Mouse (Mus musculus) midbrain, embryonic 13.5 days (tissue): ENCODE measurements around the gene Cant1. TPM values are rescaled to one million over a fixed set of nuclear protein-coding genes. Genes with fewer than 3 reads are reported as not detected.

Experiments used
- ATAC-seq: fragments of 200-750 bp; cut with Nextera tagmentation; 2 replicates; pipeline ENCODE4 v1.8.0; 2017; ENCODE audit warnings: mild to moderate bottlenecking, moderate TSS enrichment, moderate library complexity
- H3K27ac ChIP-seq: fragments of 300-500 bp; sonication (generic); 2 replicates; pipeline ENCODE4 v1.5.1; 2015; ENCODE audit warnings: inconsistent platforms, mild to moderate bottlenecking, moderate library complexity
- H3K27me3 ChIP-seq: fragments of 300-500 bp; sonication (generic); 2 replicates; pipeline ENCODE4 v1.6.1; 2015; ENCODE audit warnings: mild to moderate bottlenecking, inconsistent platforms
- H3K36me3 ChIP-seq: fragments of 300-500 bp; sonication (generic); 2 replicates; pipeline ENCODE4 v1.6.1; 2015; ENCODE audit warnings: mild to moderate bottlenecking, inconsistent platforms
- H3K4me1 ChIP-seq: fragments of 300-500 bp; sonication (generic); replicated peaks from 2 replicates; pipeline ENCODE4 v1.6.1; 2015; ENCODE audit warnings: inconsistent platforms
- H3K4me2 ChIP-seq: fragments of 300-500 bp; sonication (generic); replicated peaks from 2 replicates; pipeline ENCODE4 v1.6.1; 2015; ENCODE audit warnings: moderate library complexity, mild to moderate bottlenecking, inconsistent platforms
- H3K4me3 ChIP-seq: fragments of 300-500 bp; sonication (generic); replicated peaks from 2 replicates; pipeline ENCODE4 v1.5.1; 2015; ENCODE audit warnings: mild to moderate bottlenecking, inconsistent platforms
- H3K9ac ChIP-seq: fragments of 300-500 bp; sonication (generic); replicated peaks from 2 replicates; pipeline ENCODE4 v1.6.1; 2015; ENCODE audit warnings: mild to moderate bottlenecking, inconsistent platforms
- H3K9me3 ChIP-seq: fragments of 300-500 bp; sonication (generic); 2 replicates; pipeline ENCODE4 v1.6.1; 2016; ENCODE audit warnings: mild to moderate bottlenecking, inconsistent platforms
- WGBS: fragments of 180-500 bp; shearing (Covaris S2); methylation state at CpG from one replicate; pipeline ENCODE4 v1.1.7; 2015; 5-methylcytosine and 5-hydroxymethylcytosine counted together
- polyA plus RNA-seq: library from polyadenylated mRNA; unstranded; fragments of >200 nt; fragmentation: Nextera tagmentation; extraction: Ambion mirVana; gene quantifications from 2 replicates; pipeline ENCODE4 v1.2.1, GENCODE M21; 2015

Cant1 gene
- polyA plus RNA-seq, 1 experiment from 2014 or later: 26.0 TPM

DNA sequence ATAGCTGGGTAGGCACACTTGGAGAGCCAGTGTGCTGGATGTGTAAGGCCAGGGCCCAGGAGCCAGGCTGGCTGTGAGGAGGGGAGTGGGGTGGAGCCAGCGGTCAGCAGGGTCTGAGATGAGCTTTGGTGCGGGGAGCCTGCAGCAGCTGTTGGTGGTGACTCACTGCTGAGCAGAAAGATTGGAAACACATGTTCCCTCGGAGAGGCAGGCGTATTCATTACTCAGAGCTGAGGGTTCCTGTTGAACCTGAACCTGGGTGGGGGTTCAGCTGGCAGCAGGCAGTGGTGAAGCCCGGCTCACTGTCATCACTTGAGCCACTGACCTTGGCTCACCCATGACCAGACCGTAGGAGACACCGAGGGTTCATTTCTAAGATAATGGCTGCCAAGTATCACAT lies 53.7 kb downstream of the Cant1 start:
- H3K4me2 ChIP-seq: no peak overlapping the region
- H3K27me3 ChIP-seq: no peaks in the 10 kb centered on the region
- H3K27ac ChIP-seq: no peak overlapping the region
- no peak for ATAC-seq
- H3K36me3 ChIP-seq: no peaks in the 10 kb centered on the region
- H3K9me3 ChIP-seq: no peaks in the 10 kb centered on the region
- H3K4me1 ChIP-seq: peaks cover 11% of the 10 kb centered on the region
- WGBS: 81% methylated on average over 7 of the region's 7 CpGs
- no peak overlapping the region for H3K9ac ChIP-seq
- H3K4me3 ChIP-seq: no peak overlapping the region

DNA sequence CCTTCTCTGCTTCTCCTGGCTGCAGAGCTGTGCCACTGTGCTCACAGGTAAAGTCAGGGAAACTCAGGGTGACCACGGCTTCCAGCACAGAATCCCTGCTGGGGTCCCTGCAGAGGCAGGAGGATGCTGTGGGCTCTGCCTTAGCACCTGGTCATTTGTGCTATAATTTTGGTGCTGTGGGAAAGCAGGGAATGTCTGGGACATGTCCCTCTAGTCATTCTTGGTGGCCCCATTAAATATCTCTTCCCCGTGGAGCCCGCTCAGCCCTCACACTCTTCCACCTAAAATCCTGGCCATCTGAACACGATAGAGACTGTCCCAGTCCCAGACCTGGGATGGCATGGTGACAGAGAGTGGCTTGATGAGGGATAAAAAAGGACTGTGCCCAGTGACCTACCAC lies 54.9 kb downstream of the Cant1 start:
- no peaks in the 10 kb centered on the region for H3K9me3 ChIP-seq
- no peak overlapping the region for H3K9ac ChIP-seq
- no peaks in the 10 kb centered on the region for H3K27me3 ChIP-seq
- H3K27ac ChIP-seq: no peak overlapping the region
- H3K4me1 ChIP-seq: peaks cover 11% of the 10 kb centered on the region
- H3K4me3 ChIP-seq: no peak overlapping the region
- ATAC-seq: no peak
- 86% methylated on average over 4 of the region's 4 CpGs for WGBS
- H3K36me3 ChIP-seq: no peaks in the 10 kb centered on the region
- no peak overlapping the region for H3K4me2 ChIP-seq

DNA sequence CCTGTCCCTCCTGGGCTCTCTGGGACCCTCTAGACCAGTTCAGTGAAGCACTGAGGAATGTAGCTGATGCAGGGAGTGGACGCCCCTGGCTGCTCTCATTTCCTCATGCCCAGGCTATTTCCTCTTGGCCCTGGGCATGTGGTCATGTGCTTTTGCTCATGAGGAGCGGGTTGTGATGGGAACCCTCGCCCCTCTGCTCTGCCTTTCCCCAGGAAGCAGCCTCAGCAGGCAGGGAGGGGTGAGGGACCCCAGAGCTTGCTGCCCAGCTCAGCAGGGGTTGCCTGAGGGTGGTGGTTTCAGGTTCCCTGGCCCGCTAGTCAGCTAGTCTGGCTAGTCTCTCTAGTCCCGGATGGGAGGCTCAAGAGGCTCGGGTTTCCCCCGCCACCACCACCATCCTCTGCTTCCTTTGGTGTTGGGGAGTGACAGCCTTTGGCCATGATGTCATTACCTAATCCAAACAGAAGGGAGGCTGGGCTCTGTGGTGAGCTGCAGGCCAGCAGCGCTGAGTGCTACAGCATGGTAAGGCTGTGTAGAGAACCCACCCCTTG lies 55.8 kb downstream of the Cant1 start:
- Histone ChIP-seq H3K36me3 (no peaks in the 10 kb centered on the region), H3K4me2 (no peak overlapping the region), H3K4me1 (peaks cover 11% of the 10 kb centered on the region), H3K27me3 (no peaks in the 10 kb centered on the region), H3K9me3 (no peaks in the 10 kb centered on the region), H3K27ac (no peak overlapping the region), H3K4me3 (no peak overlapping the region), H3K9ac (peak overlapping the region; percentile 46; the same call in 1 of the 2 replicates)
- peak; percentile 63; the same call in 1 of the 2 replicates for ATAC-seq
- WGBS: 4% methylated on average over 8 of the region's 8 CpGs

DNA sequence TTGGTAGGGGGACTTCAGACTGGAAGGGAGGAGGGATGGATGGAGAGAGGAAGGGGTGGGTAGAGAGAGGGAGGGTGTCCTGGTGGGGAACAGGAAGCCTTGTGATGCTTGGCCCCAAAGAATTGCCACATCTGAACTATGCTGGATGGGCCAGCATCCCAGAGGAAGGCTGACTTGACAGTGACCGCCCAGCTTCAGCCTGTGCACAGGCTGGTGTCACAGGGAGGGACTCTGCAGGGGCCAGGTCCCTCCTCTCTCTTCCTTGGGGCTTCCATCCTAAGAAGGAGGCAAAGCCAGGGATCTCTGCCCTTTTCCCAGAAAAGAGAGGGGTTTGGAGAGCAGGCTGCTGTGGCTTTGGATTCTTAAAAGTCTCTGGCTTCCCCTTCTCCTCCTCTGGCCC lies 56.4 kb downstream of the Cant1 start:
- no peak overlapping the region for H3K4me2 ChIP-seq
- 67% methylated on average over 1 of the region's 1 CpGs for WGBS
- no peak overlapping the region for H3K4me3 ChIP-seq
- 0 out of 2 replicates have a peak overlapping the region, but pooled peaks have one; percentile 46 for H3K9ac ChIP-seq
- no peaks in the 10 kb centered on the region for H3K36me3 ChIP-seq
- H3K4me1 ChIP-seq: peaks cover 11% of the 10 kb centered on the region
- H3K27ac ChIP-seq: no peak overlapping the region
- ATAC-seq: no peak
- H3K9me3 ChIP-seq: no peaks in the 10 kb centered on the region
- H3K27me3 ChIP-seq: no peaks in the 10 kb centered on the region

DNA sequence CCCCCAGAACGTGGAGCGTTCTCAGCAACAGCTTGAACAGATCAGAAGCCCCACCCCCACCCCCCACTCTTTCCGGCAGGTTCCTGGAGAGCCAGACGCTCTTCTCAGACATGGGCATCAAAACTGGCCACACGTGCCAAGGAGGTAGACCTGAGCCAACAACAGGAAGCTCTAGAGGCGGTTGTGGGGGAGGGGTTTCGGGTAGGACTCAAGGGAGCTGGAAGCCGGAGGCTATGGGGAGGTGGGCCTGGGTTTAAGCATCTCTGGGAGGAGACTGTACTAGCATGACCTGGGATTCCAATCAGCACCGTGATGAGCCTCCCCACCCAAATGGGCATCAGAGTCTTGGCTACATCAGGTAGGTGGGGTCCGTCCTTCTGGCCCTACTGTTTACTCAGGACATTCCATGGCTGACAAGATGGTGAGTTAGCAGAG lies 58.0 kb downstream of the Cant1 start:
- peaks cover 12% of the 10 kb centered on the region for H3K4me1 ChIP-seq
- no peak overlapping the region for H3K4me3 ChIP-seq
- no peaks in the 10 kb centered on the region for H3K36me3 ChIP-seq
- H3K9me3 ChIP-seq: no peaks in the 10 kb centered on the region
- H3K27ac ChIP-seq: no peak overlapping the region
- ATAC-seq: no peak
- no peaks in the 10 kb centered on the region for H3K27me3 ChIP-seq
- 76% methylated on average over 10 of the region's 10 CpGs for WGBS
- no peak overlapping the region for H3K9ac ChIP-seq
- H3K4me2 ChIP-seq: no peak overlapping the region

DNA sequence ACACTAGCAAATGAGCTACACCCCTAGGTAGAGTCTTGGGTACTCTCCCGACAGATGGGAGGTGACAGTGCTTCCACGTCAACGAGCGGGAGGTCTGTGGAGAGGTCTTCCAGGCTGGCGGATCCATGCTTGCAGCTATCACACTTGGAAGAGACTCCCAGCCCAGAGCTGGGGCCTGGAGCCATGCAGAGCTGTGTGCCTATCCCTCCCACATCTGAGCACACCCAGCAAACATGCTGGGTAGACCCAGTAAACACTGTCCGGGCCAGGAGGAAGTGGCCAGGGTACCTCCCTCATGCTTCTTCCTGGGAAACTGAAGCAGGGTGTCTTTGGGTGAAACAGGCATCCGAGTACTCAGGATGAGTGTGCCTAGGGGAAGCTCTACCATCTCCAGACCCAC lies 58.4 kb downstream of the Cant1 start:
- Histone ChIP-seq H3K4me1 (peaks cover 16% of the 10 kb centered on the region), H3K4me3 (no peak overlapping the region), H3K27ac (no peak overlapping the region), H3K9me3 (no peaks in the 10 kb centered on the region), H3K9ac (no peak overlapping the region), H3K27me3 (no peaks in the 10 kb centered on the region), H3K36me3 (no peaks in the 10 kb centered on the region), H3K4me2 (no peak overlapping the region)
- ATAC-seq: no peak
- 90% methylated on average over 7 of the region's 7 CpGs for WGBS

Other genes with a start within 250 kb of the Cant1 start
- gene Cyth1, start 170.5 kb downstream of the Cant1 start, polyA plus RNA-seq: 22.3 and 30.7 TPM in 2 replicates
- gene Usp36, start 128.8 kb downstream of the Cant1 start, polyA plus RNA-seq: 16.3 and 16.8 TPM in 2 replicates
- 0.17 and 0.22 TPM in 2 replicates for gene Cep295nl, start 76.6 kb downstream of the Cant1 start, polyA plus RNA-seq
- gene Timp2, start 63.3 kb downstream of the Cant1 start, polyA plus RNA-seq: 37.2 and 42.2 TPM in 2 replicates
- gene Lgals3bp, start 17.0 kb downstream of the Cant1 start, polyA plus RNA-seq: 1.7 and 2.3 TPM in 2 replicates
- 2.5 and 2.8 TPM in 2 replicates for gene C1qtnf1, start 9.1 kb upstream of the Cant1 start, polyA plus RNA-seq
- gene Engase, start 57.7 kb upstream of the Cant1 start, polyA plus RNA-seq: 6.3 and 6.4 TPM in 2 replicates